Mouse (Mus musculus): ENCODE results near the gene Stk33. TPM values are rescaled to one million over a fixed set of nuclear protein-coding genes. Genes with fewer than 3 reads are reported as not detected.

Stk33 gene
- total and polyA plus RNA-seq, 3 experiments, result not detected

- Histone ChIP-seq H3K4me1 (ENCODE audit: control insufficient read depth in 1 of 2, insufficient read depth in 2 of 2, low read length in 2 of 2) (no peaks in the 10 kb centered on the region), H3K9me3 (replicated peaks; ENCODE audit: insufficient read depth, low read length) (no peaks in the 10 kb centered on the region), H3K36me3 (ENCODE audit: control insufficient read depth in 1 of 2, insufficient read depth in 2 of 2, low read length in 2 of 2) (no peaks in the 10 kb centered on the region), H3K27ac (ENCODE audit: control insufficient read depth, low read depth, low read length) (no peak overlapping the region), H3K79me2 (ENCODE audit: control insufficient read depth, insufficient read depth, low read length, poor library complexity) (no peaks in the 10 kb centered on the region), H3K9ac (ENCODE audit: control insufficient read depth, low read depth, low read length, poor library complexity, severe bottlenecking) (no peak overlapping the region), H3K27me3 (ENCODE audit: control insufficient read depth in 1 of 2, insufficient read depth in 2 of 2, low read length in 2 of 2) (no peaks in the 10 kb centered on the region), H3K4me3 (ENCODE audit: control insufficient read depth in 1 of 2, insufficient read depth in 1 of 2, low read depth in 2 of 2, low read length in 2 of 2) (no peak overlapping the region)
- DNase-seq (ENCODE audit: low read depth, low spot score), result no peak
- TF ChIP-seq TBP (IDR thresholded peaks at IDR 0.05; ENCODE audit: low read depth, low read length) (no peak), CHD2 (IDR thresholded peaks at IDR 0.05; ENCODE audit: low read length) (no peak), ZMIZ1 (IDR thresholded peaks at IDR 0.05; ENCODE audit: low read depth, low read length) (no peak), POLR2A (IDR thresholded peaks at IDR 0.05; ENCODE audit: control insufficient read depth in 1 of 2, insufficient read depth in 1 of 2, low read depth in 1 of 2, low read length in 2 of 2, poor library complexity in 1 of 2) (no peak), RAD21 (IDR thresholded peaks at IDR 0.05; ENCODE audit: low read depth, low read length) (no peak), POLR2AphosphoS5 (IDR thresholded peaks at IDR 0.05; ENCODE audit: borderline replicate concordance, low read depth, low read length) (no peak), RCOR1 (IDR thresholded peaks at IDR 0.05; ENCODE audit: low read depth, low read length) (no peak), ELF1 (IDR thresholded peaks at IDR 0.05; ENCODE audit: low read depth, low read length) (no peak), GATA1 (IDR thresholded peaks at IDR 0.05; ENCODE audit: low read depth, low read length) (no peak), KAT2A (conservative IDR thresholded peaks at IDR 0.05; ENCODE audit: low read depth, low read length) (no peak)
Observed at GRCm38 (mm10) chr7:109275901-109276300, 163.0 kb downstream of the Stk33 start.

- Histone ChIP-seq H3K27me3 (ENCODE audit: control insufficient read depth in 1 of 2, insufficient read depth in 2 of 2, low read length in 2 of 2) (no peaks in the 10 kb centered on the region), H3K9ac (ENCODE audit: control insufficient read depth, low read depth, low read length, poor library complexity, severe bottlenecking) (no peak overlapping the region), H3K79me2 (ENCODE audit: control insufficient read depth, insufficient read depth, low read length, poor library complexity) (no peaks in the 10 kb centered on the region), H3K4me3 (ENCODE audit: control insufficient read depth in 1 of 2, insufficient read depth in 1 of 2, low read depth in 2 of 2, low read length in 2 of 2) (no peak overlapping the region), H3K36me3 (ENCODE audit: control insufficient read depth in 1 of 2, insufficient read depth in 2 of 2, low read length in 2 of 2) (no peaks in the 10 kb centered on the region), H3K4me1 (ENCODE audit: control insufficient read depth in 1 of 2, insufficient read depth in 2 of 2, low read length in 2 of 2) (no peaks in the 10 kb centered on the region), H3K27ac (ENCODE audit: control insufficient read depth, low read depth, low read length) (no peak overlapping the region), H3K9me3 (replicated peaks; ENCODE audit: insufficient read depth, low read length) (no peaks in the 10 kb centered on the region)
- no peak for DNase-seq (ENCODE audit: low read depth, low spot score)
- TF ChIP-seq MYC (IDR thresholded peaks at IDR 0.05; ENCODE audit: low read depth, low read length) (no peak), RAD21 (IDR thresholded peaks at IDR 0.05; ENCODE audit: low read depth, low read length) (no peak), POLR2A (IDR thresholded peaks at IDR 0.05; ENCODE audit: control insufficient read depth in 1 of 2, insufficient read depth in 1 of 2, low read depth in 1 of 2, low read length in 2 of 2, poor library complexity in 1 of 2) (no peak), TCF12 (IDR thresholded peaks at IDR 0.05; ENCODE audit: low read depth, low read length) (no peak), TAL1 (IDR thresholded peaks at IDR 0.05; ENCODE audit: low read length) (no peak), E2F4 (IDR thresholded peaks at IDR 0.05; ENCODE audit: borderline replicate concordance, low read depth, low read length) (no peak), CTCF (IDR thresholded peaks at IDR 0.05 in 2 of 3, conservative IDR thresholded peaks at IDR 0.05 in 1 of 3; ENCODE audit: control insufficient read depth in 1 of 3, insufficient read depth in 1 of 3, low read depth in 2 of 3, low read length in 3 of 3, poor library complexity in 1 of 3, severe bottlenecking in 1 of 3) (no peak), MXI1 (IDR thresholded peaks at IDR 0.05; ENCODE audit: low read depth, low read length) (no peak)
Observed at GRCm38 (mm10) chr7:109275151-109275550, 163.7 kb downstream of the Stk33 start.

GRCm38 (mm10) chr7:109274289-109274688 lies 164.6 kb downstream of the Stk33 start:
- Histone ChIP-seq H3K36me3 (ENCODE audit: control insufficient read depth in 1 of 2, insufficient read depth in 2 of 2, low read length in 2 of 2) (no peaks in the 10 kb centered on the region), H3K79me2 (ENCODE audit: control insufficient read depth, insufficient read depth, low read length, poor library complexity) (no peaks in the 10 kb centered on the region), H3K4me3 (ENCODE audit: control insufficient read depth in 1 of 2, insufficient read depth in 1 of 2, low read depth in 2 of 2, low read length in 2 of 2) (no peak overlapping the region), H3K27me3 (ENCODE audit: control insufficient read depth in 1 of 2, insufficient read depth in 2 of 2, low read length in 2 of 2) (no peaks in the 10 kb centered on the region), H3K27ac (ENCODE audit: control insufficient read depth, low read depth, low read length) (no peak overlapping the region), H3K9me3 (replicated peaks; ENCODE audit: insufficient read depth, low read length) (no peaks in the 10 kb centered on the region), H3K4me1 (ENCODE audit: control insufficient read depth in 1 of 2, insufficient read depth in 2 of 2, low read length in 2 of 2) (no peaks in the 10 kb centered on the region), H3K9ac (ENCODE audit: control insufficient read depth, low read depth, low read length, poor library complexity, severe bottlenecking) (no peak overlapping the region)
- DNase-seq (ENCODE audit: low read depth, low spot score), result no peak
- TF ChIP-seq KAT2A (conservative IDR thresholded peaks at IDR 0.05; ENCODE audit: low read depth, low read length) (no peak), POLR2AphosphoS5 (IDR thresholded peaks at IDR 0.05; ENCODE audit: borderline replicate concordance, low read depth, low read length) (no peak), RCOR1 (IDR thresholded peaks at IDR 0.05; ENCODE audit: low read depth, low read length) (no peak), MEF2A (IDR thresholded peaks at IDR 0.05; ENCODE audit: extremely low read depth, insufficient replicate concordance, low read depth, low read length, poor library complexity, severe bottlenecking) (no peak), TBP (IDR thresholded peaks at IDR 0.05; ENCODE audit: low read depth, low read length) (no peak), ZMIZ1 (IDR thresholded peaks at IDR 0.05; ENCODE audit: low read depth, low read length) (no peak), MAX (IDR thresholded peaks at IDR 0.05; ENCODE audit: low read length) (no peak), ELF1 (IDR thresholded peaks at IDR 0.05; ENCODE audit: low read depth, low read length) (no peak), TCF12 (IDR thresholded peaks at IDR 0.05; ENCODE audit: low read depth, low read length) (no peak), RAD21 (IDR thresholded peaks at IDR 0.05; ENCODE audit: low read depth, low read length) (no peak), MAFK (IDR thresholded peaks at IDR 0.05; ENCODE audit: borderline replicate concordance, low read depth, low read length) (no peak), NELFE (IDR thresholded peaks at IDR 0.05; ENCODE audit: low read depth, low read length) (no peak)

Measured in MEL (cell line).